Mouse (Mus musculus) thymus, postnatal 4 days (tissue): ENCODE measurements around the gene Zfp143.
"Not testable (repeated sequence)": the region's sequence is repeated elsewhere in the genome, so short reads cannot be mapped to it uniquely, and the experiment has no call there.

Source experiments
- DNase-seq: peaks from one replicate; pipeline ENCODE4 v3.0.0; 2021

The Zfp143 gene

GRCm38 (mm10) chr7:110097106-110097793, 36.2 kb downstream of the Zfp143 start:
- no peak for DNase-seq

GRCm38 (mm10) chr7:110100854-110101253, 39.8 kb downstream of the Zfp143 start:
- no peak for DNase-seq

- no peak for DNase-seq
These were observed 40.2 kb downstream of the Zfp143 start for GRCm38 (mm10) chr7:110101266-110101665.

GRCm38 (mm10) chr7:110105041-110105440, 44.0 kb downstream of the Zfp143 start:
- DNase-seq, result no peak

GRCm38 (mm10) chr7:110106633-110107032, 45.6 kb downstream of the Zfp143 start:
- peak; percentile 19 for DNase-seq

- DNase-seq, result not testable (repeated sequence)
These were observed 47.5 kb downstream of the Zfp143 start for GRCm38 (mm10) chr7:110108524-110108923.

- DNase-seq, result peak; percentile 86
These were observed 48.1 kb downstream of the Zfp143 start for GRCm38 (mm10) chr7:110108967-110109610.

- DNase-seq, result peak; percentile 30
These were observed 49.1 kb downstream of the Zfp143 start for GRCm38 (mm10) chr7:110110061-110110656.

GRCm38 (mm10) chr7:110114699-110115098, 53.7 kb downstream of the Zfp143 start:
- no peak for DNase-seq

- DNase-seq, result no peak
These were observed 55.8 kb downstream of the Zfp143 start for GRCm38 (mm10) chr7:110116731-110117291.

GRCm38 (mm10) chr7:110118448-110118847, 57.4 kb downstream of the Zfp143 start:
- DNase-seq, result no peak

- DNase-seq, result no peak
These were observed 59.3 kb downstream of the Zfp143 start for GRCm38 (mm10) chr7:110120157-110120784.

- no peak for DNase-seq
These were observed 60.1 kb downstream of the Zfp143 start for GRCm38 (mm10) chr7:110121162-110121515.

GRCm38 (mm10) chr7:110121516-110122288, 60.7 kb downstream of the Zfp143 start, which contains the start of gene Wee1:
TSS of gene Wee1 (plus strand) at chr7:110122046.
- DNase-seq, result peak; percentile 98

- no peak for DNase-seq
These were observed 61.2 kb downstream of the Zfp143 start for GRCm38 (mm10) chr7:110122289-110122564.

- peak; percentile 77 for DNase-seq
These were observed 61.8 kb downstream of the Zfp143 start for GRCm38 (mm10) chr7:110122565-110123422.

- DNase-seq, result peak; percentile 24
These were observed 63.0 kb downstream of the Zfp143 start for GRCm38 (mm10) chr7:110123844-110124555.

GRCm38 (mm10) chr7:110128566-110128965, 67.5 kb downstream of the Zfp143 start:
- no peak for DNase-seq

- DNase-seq, result not testable (repeated sequence)
These were observed 71.3 kb downstream of the Zfp143 start for GRCm38 (mm10) chr7:110132272-110132671.

- no peak for DNase-seq
These were observed 73.0 kb downstream of the Zfp143 start for GRCm38 (mm10) chr7:110133988-110134387.

- peak; percentile 42 for DNase-seq
These were observed 77.5 kb downstream of the Zfp143 start for GRCm38 (mm10) chr7:110138538-110138937.
